ENCODE assay signal across 16 mouse cellular contexts in genomic region chr8:28593238-28593637, GRCm38 (mm10).
DNase-seq lines count a peak whose midpoint lies in the region; ATAC-seq lines count a peak whose summit lies in the region.
"Had no signal": no experiment of that assay in that cellular context is flagged by ENCODE, and none has a peak within 500 bp of the region (broad histone marks: within the 10 kb centered on the region; RNA-seq: fewer than 3 reads in every experiment).

No protein-coding gene starts in this region.

- H3K27me3 ChIP-seq in kidney, embryonic 16.5 days (ENCODE audit: insufficient read depth, low read length): no peaks in the 10 kb centered on the region
- H3K27me3 ChIP-seq in heart, embryonic 15.5 days: no peaks in the 10 kb centered on the region
- H3K27me3 ChIP-seq: forebrain, embryonic 12.5 days; liver, embryonic 15.5 days had no signal

- H3K27ac ChIP-seq in kidney, embryonic 16.5 days (ENCODE audit: low read length): no peak overlapping the region
- H3K27ac ChIP-seq in heart, embryonic 15.5 days: peak overlapping the region; percentile 83
- H3K27ac ChIP-seq: forebrain, embryonic 12.5 days; hindbrain, embryonic 14.5 days; liver, embryonic 15.5 days had no signal

- H3K36me3 ChIP-seq in kidney, embryonic 16.5 days (ENCODE audit: insufficient read depth, low read length): no peaks in the 10 kb centered on the region
- no peaks in the 10 kb centered on the region for H3K36me3 ChIP-seq in heart, embryonic 15.5 days
- H3K36me3 ChIP-seq: forebrain, embryonic 12.5 days; liver, embryonic 15.5 days had no signal

- H3K4me2 ChIP-seq in kidney, embryonic 16.5 days (replicated peaks; ENCODE audit: low read depth, low read length): no peak overlapping the region
- peak overlapping the region; percentile 34 for H3K4me2 ChIP-seq in heart, embryonic 15.5 days
- H3K4me2 ChIP-seq: forebrain, embryonic 12.5 days; hindbrain, embryonic 14.5 days; liver, embryonic 15.5 days had no signal

- H3K4me1 ChIP-seq in kidney, embryonic 16.5 days (ENCODE audit: insufficient read depth, low read length): no peaks in the 10 kb centered on the region
- H3K4me1 ChIP-seq in heart, embryonic 15.5 days (replicated peaks): peaks cover 26% of the 10 kb centered on the region
- H3K4me1 ChIP-seq: forebrain, embryonic 12.5 days; liver, embryonic 15.5 days had no signal

- WGBS in kidney, embryonic 16.5 days: 94% methylated on average over 3 of the region's 3 CpGs
- WGBS in heart, embryonic 15.5 days: 37% methylated on average over 3 of the region's 3 CpGs

- H3K4me3 ChIP-seq in kidney, embryonic 16.5 days (ENCODE audit: low read length): no peak overlapping the region
- peak overlapping the region; percentile 31 for H3K4me3 ChIP-seq in heart, embryonic 15.5 days
- H3K4me3 ChIP-seq: forebrain, embryonic 12.5 days; liver, embryonic 15.5 days had no signal

- no peaks in the 10 kb centered on the region for H3K9me3 ChIP-seq in kidney, embryonic 16.5 days (ENCODE audit: low read length)
- no peaks in the 10 kb centered on the region for H3K9me3 ChIP-seq in heart, embryonic 15.5 days (replicated peaks)
- H3K9me3 ChIP-seq: forebrain, embryonic 12.5 days; liver, embryonic 15.5 days had no signal

- no peak for ATAC-seq in kidney, embryonic 16.5 days (ENCODE audit: low FRiP score, low TSS enrichment)
- ATAC-seq in heart, embryonic 15.5 days (replicated peaks; ENCODE audit: insufficient number of reproducible peaks, insufficient read depth, low FRiP score, low read depth): peak; percentile 83
- ATAC-seq: intestine, embryonic 16.5 days had no signal

- peak; percentile 63 for DNase-seq in kidney, adult 11 months
- DNase-seq in lung, postnatal 10 days: peak; percentile 4
- no peak for DNase-seq in lung, postnatal 4 days
- DNase-seq in kidney, postnatal 10 days: peak; percentile 37
- DNase-seq in layer of hippocampus, postnatal 14 days (ENCODE audit: low spot score in 2 of 2): no peak
- DNase-seq in adrenal gland, postnatal 25 days: no peak
- DNase-seq: adrenal gland, adult 8-10 months; cerebellum, adult 2 months; gastrocnemius, postnatal 25 days; thymus, adult 2 months had no signal

- H3K9ac ChIP-seq in kidney, embryonic 16.5 days (replicated peaks; ENCODE audit: low read length): no peak overlapping the region
- H3K9ac ChIP-seq in heart, embryonic 15.5 days: 0 out of 2 replicates have a peak overlapping the region, but pooled peaks have one; percentile 19
- H3K9ac ChIP-seq: forebrain, embryonic 12.5 days; hindbrain, embryonic 14.5 days; liver, embryonic 15.5 days had no signal

Comparison
In these comparisons a context has a peak if more than half of its experiments do, and no peak if none do; other contexts are left out.
1. DNase-seq: peak in kidney, adult 11 months (single experiment), lung, postnatal 10 days (single experiment) and kidney, postnatal 10 days (single experiment); none in lung, postnatal 4 days (0 of 2), layer of hippocampus, postnatal 14 days (0 of 2) and adrenal gland, postnatal 25 days (single experiment).